Mouse (Mus musculus) kidney, postnatal 10 days (tissue): Measurements from ENCODE around the gene Gm8267.
A peak's percentile ranks its signal among the peaks of the same experiment; 100 is the strongest.
"Not testable (repeated sequence)": the region's sequence is repeated elsewhere in the genome, so short reads cannot be mapped to it uniquely, and the experiment has no call there.

Experiments
- DNase-seq: peaks from one replicate; pipeline ENCODE4 v3.0.0; 2021; ENCODE audit warnings: mixed read lengths

Gene Gm8267

DNA sequence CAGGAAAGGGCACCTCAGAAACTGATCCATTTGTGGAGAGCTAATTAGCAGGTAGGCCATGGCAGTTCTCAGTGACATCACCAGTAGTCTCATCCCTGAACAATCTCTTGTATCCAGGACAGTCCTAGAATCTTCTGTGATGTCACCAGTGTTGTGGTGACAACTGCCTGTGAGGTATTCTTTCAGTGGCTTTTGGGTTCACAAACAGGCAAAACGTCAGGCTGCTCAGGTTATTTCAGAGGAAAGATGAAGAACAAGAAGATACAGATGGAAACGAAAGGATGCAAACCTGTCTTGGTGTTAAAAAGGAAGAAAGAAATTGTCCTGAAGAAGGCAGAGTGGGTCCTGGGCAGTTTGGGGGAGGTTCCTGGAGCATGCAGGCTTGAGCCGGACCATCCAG is at the start of gene Gm8267:
Gene Gm8267, minus strand, starts transcription at position 101 of the 400 bp plus-strand sequence.
- no peak for DNase-seq

- peak; percentile 11 for DNase-seq
These were observed 39.6 kb upstream of the Gm8267 start for GRCm38 (mm10) chr14:44789537-44790382.

DNA sequence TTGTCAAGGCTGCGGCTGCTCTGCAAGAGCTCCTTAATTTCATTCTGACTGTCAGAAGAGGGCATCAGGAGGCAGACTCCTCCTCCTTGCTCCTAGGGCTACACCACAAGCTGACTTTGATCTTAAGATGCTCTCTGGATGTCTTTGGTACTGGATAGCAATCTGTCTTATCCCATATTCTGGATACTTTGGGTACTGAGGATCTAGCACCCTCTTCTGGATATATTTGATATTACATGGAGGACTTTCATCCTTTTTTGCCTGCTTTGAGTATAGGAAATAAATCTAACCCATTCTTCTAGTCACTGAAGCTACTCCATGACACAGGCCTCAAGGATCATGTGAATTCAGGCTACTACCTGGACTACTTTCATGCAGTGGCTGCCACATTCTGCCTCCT is 7.4 kb downstream of the Gm8267 start:
- not testable (repeated sequence) for DNase-seq

- not testable (repeated sequence) for DNase-seq
These were observed 19.4 kb downstream of the Gm8267 start for GRCm38 (mm10) chr14:44730711-44731110.

DNA sequence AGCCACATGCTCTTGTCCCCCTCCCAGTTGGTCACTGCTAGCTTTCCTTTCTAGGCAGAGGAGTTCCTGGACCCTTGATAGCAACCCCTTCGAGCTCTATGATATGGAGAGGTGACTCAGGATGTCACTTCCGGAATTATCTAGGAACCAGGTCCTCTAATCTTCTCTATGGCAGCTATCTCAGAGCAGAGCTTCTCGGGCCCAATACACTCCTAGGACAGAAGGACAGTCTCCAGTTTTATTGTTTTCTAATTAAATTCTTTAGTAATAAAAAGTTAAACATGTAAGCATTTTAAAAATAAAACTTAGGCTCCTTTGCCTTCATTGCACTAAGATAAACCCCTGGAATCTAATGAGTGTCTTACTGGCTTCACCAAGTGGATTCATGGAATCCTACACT is 43.8 kb downstream of the Gm8267 start, which contains the start of gene Gm8257:
Gene Gm8257, minus strand, starts transcription at position 101 of the 400 bp plus-strand sequence.
- not testable (repeated sequence) for DNase-seq
